ENCODE assay signal across 9 mouse cellular contexts in the genomic region with DNA sequence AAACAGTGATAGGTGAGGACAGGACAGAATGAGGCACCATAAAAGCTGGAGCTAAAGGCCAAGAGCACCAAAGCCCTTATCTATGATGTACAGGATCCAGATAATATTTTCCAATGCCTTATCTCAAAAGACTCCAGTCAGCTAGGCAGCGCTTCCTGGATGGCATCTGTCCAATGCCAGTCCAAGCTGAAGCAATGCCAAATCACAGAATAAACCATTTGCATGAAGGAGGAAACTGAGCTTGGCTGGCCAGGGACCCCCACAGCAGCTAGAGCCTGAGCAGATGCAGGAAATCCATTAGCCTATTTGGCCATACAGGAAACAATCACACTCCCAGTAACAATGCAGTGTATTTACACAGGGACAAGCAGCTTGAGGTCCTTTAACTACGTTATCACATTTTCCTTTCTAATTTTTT. TPM values are rescaled to one million over a fixed set of nuclear protein-coding genes. Genes with fewer than 3 reads are reported as not detected.
A peak's percentile ranks its signal among the peaks of the same experiment; 100 is the strongest.
DNase-seq lines count a peak whose midpoint lies in the region; ATAC-seq and TF ChIP-seq lines count a peak whose summit lies in the region.
"Had no signal": no experiment of that assay in that cellular context is flagged by ENCODE, and none has a peak within 500 bp of the region (broad histone marks: within the 10 kb centered on the region; RNA-seq: fewer than 3 reads in every experiment).

No protein-coding gene starts in this region.

- no peaks in the 10 kb centered on the region for H3K9me3 ChIP-seq in heart, embryonic 11.5 days (replicated peaks; ENCODE audit: control insufficient read depth, low read length)
- H3K9me3 ChIP-seq in stomach, postnatal 0 days (ENCODE audit: control insufficient read depth, low read length): peaks cover 3% of the 10 kb centered on the region; the same call in 1 of the 2 replicates

- no peak for TF ChIP-seq EP300 in stomach, postnatal 0 days (optimal IDR thresholded peaks at IDR 0.05)

- peaks cover 5% of the 10 kb centered on the region; the same call in 1 of the 2 replicates for H3K4me1 ChIP-seq in heart, embryonic 11.5 days (ENCODE audit: control insufficient read depth, insufficient read depth, low read length)
- H3K4me1 ChIP-seq in stomach, postnatal 0 days (replicated peaks; ENCODE audit: control insufficient read depth, insufficient read depth): no peaks in the 10 kb centered on the region

- H3K36me3 ChIP-seq in heart, embryonic 11.5 days (ENCODE audit: control insufficient read depth, insufficient read depth, low read length): no peaks in the 10 kb centered on the region
- no peaks in the 10 kb centered on the region for H3K36me3 ChIP-seq in stomach, postnatal 0 days (ENCODE audit: control insufficient read depth, insufficient read depth, low read length)

- intact Hi-C loops in gastrocnemius, postnatal 14 days (cut with DNase I; ENCODE audit: low total_unique reads): no loop called here

- no peak overlapping the region for H3K4me2 ChIP-seq in heart, embryonic 11.5 days
- H3K4me2 ChIP-seq in stomach, postnatal 0 days (replicated peaks; ENCODE audit: low read depth): no peak overlapping the region

- peak; percentile 8 for DNase-seq in gastrocnemius, postnatal 14 days
- no peak for DNase-seq in gastrocnemius, adult 18-20 months (ENCODE audit: low spot score)
- DNase-seq in Muller cell, postnatal 12 days (ENCODE audit: inconsistent ontology term): peak; percentile 11
- DNase-seq in kidney, postnatal 14 days: peak; percentile 66
- DNase-seq in stomach, postnatal 0 days (ENCODE audit: low spot score): peak; percentile 37
- no peak for DNase-seq in left cerebral cortex, adult 18-20 months (ENCODE audit: low spot score in 2 of 2)

- H3K4me3 ChIP-seq in heart, embryonic 11.5 days (ENCODE audit: low read depth, low read length): no peak overlapping the region
- H3K4me3 ChIP-seq in stomach, postnatal 0 days (ENCODE audit: low read depth, low read length): no peak overlapping the region

- WGBS in heart, embryonic 11.5 days (ENCODE audit: insufficient replicate concordance): 38% methylated on average over 2 of the region's 2 CpGs
- 29% methylated on average over 2 of the region's 2 CpGs for WGBS in stomach, postnatal 0 days

- no peak for TF ChIP-seq CTCF in stomach, postnatal 0 days (IDR thresholded peaks at IDR 0.05; ENCODE audit: low read depth)

- peak; percentile 31; the same call in 1 of the 2 replicates for ATAC-seq in heart, embryonic 11.5 days (replicated peaks; ENCODE audit: insufficient number of reproducible peaks, low FRiP score, low TSS enrichment)
- ATAC-seq in stomach, postnatal 0 days (ENCODE audit: low FRiP score, low TSS enrichment): peak; percentile 73
- ATAC-seq in frontal cortex, adult (ENCODE audit: low TSS enrichment): no peak

- H3K9ac ChIP-seq in heart, embryonic 11.5 days (ENCODE audit: low read depth, low read length): no peak overlapping the region
- no peak overlapping the region for H3K9ac ChIP-seq in stomach, postnatal 0 days (ENCODE audit: low read length)

- peak overlapping the region; percentile 24; the same call in 1 of the 2 replicates for H3K27ac ChIP-seq in heart, embryonic 11.5 days (ENCODE audit: low read depth, low read length)
- H3K27ac ChIP-seq in stomach, postnatal 0 days (replicated peaks): no peak overlapping the region

- H3K27me3 ChIP-seq in heart, embryonic 11.5 days (ENCODE audit: control insufficient read depth, insufficient read depth, low read length): no peaks in the 10 kb centered on the region
- no peaks in the 10 kb centered on the region for H3K27me3 ChIP-seq in stomach, postnatal 0 days (ENCODE audit: control insufficient read depth, insufficient read depth, low read length)
- H3K27me3 ChIP-seq: CH12.LX had no signal

RNA-seq across cellular contexts. Expression of a gene that starts 16.2 kb away (rescaled TPM):
- 10 to 100 TPM; 12.0 to 14.1 TPM for total RNA-seq in gastrocnemius, postnatal 14 days (2021)
- total RNA-seq in gastrocnemius, adult 18-20 months (2021): 10 to 100 TPM; 19.0 to 20.8 TPM
- 4.6 and 7.8 TPM in 2 replicates for polyA plus RNA-seq in heart, embryonic 11.5 days (2014; fragmentation: Nextera tagmentation; extraction: Ambion mirVana)
- 8.2 and 8.4 TPM in 2 replicates for polyA plus RNA-seq in stomach, postnatal 0 days (2015; fragmentation: Nextera tagmentation; extraction: Ambion mirVana)
- 10 to 100 TPM; 18.4 to 19.2 TPM for total RNA-seq in left cerebral cortex, adult 18-20 months (2021)

RNA-seq across cellular contexts. Expression of a gene that starts 27.1 kb away (rescaled TPM):
- 10 to 100 TPM; 52.1 to 70.5 TPM for total RNA-seq in gastrocnemius, postnatal 14 days (2021)
- 10 to 100 TPM; 90.1 to 90.3 TPM for total RNA-seq in gastrocnemius, adult 18-20 months (2021)
- polyA plus RNA-seq in heart, embryonic 11.5 days (2014; fragmentation: Nextera tagmentation; extraction: Ambion mirVana): 23.4 and 28.2 TPM in 2 replicates
- 5.0 and 5.1 TPM in 2 replicates for polyA plus RNA-seq in stomach, postnatal 0 days (2015; fragmentation: Nextera tagmentation; extraction: Ambion mirVana)
- 100 to 1,000 TPM; 108 to 112 TPM for total RNA-seq in left cerebral cortex, adult 18-20 months (2021)

Comparison
In these comparisons a context has a peak if more than half of its experiments do, and no peak if none do; other contexts are left out.
1. DNase-seq: peak in gastrocnemius, postnatal 14 days (single experiment), Muller cell, postnatal 12 days (single experiment), kidney, postnatal 14 days (single experiment) and stomach, postnatal 0 days (single experiment); none in gastrocnemius, adult 18-20 months (single experiment) and left cerebral cortex, adult 18-20 months (0 of 2).